Mouse (Mus musculus) ES-E14 (cell line): Measurements from ENCODE around the gene Atxn2l. TPM values are rescaled to one million over a fixed set of nuclear protein-coding genes. Genes with fewer than 3 reads are reported as not detected.

Experiments
- DNase-seq: peaks from one replicate; pipeline ENCODE4 v3.0.0-alpha.2; 2013; ENCODE audit warnings: low read depth, low spot score
- H3K27ac ChIP-seq: 2 replicates; pipeline ENCODE4 v1.5.1; 2012; ENCODE audit warnings: low read depth, mild to moderate bottlenecking, low read length, moderate library complexity, mixed read lengths; ENCODE audit not compliant: poor library complexity, insufficient read depth, severe bottlenecking
- H3K36me3 ChIP-seq: 2 replicates; pipeline ENCODE4 v1.6.1; 2012; ENCODE audit warnings: mild to moderate bottlenecking, low read length, moderate library complexity, mixed read lengths; ENCODE audit not compliant: control insufficient read depth, poor library complexity, insufficient read depth, severe bottlenecking
- H3K4me1 ChIP-seq, 2 experiments: fragments of 150-350 bp in 1 of 2; sonication (generic) in 1 of 2; 2 replicates each; pipeline ENCODE4 v1.6.1; 2012; ENCODE audit warnings: low read length in 2 of 2, mild to moderate bottlenecking in 1 of 2, mixed read lengths in 1 of 2; ENCODE audit not compliant: control insufficient read depth in 2 of 2, insufficient read depth in 2 of 2, poor library complexity in 1 of 2
- H3K4me3 ChIP-seq, 2 experiments: fragments of 150-350 bp in 1 of 2; sonication (generic) in 1 of 2; 2 replicates each; pipeline ENCODE4 v1.5.1; 2012; ENCODE audit warnings: low read length in 2 of 2, low read depth in 1 of 2, mild to moderate bottlenecking in 1 of 2, mixed read lengths in 1 of 2; ENCODE audit not compliant: insufficient read depth in 1 of 2, poor library complexity in 1 of 2, severe bottlenecking in 1 of 2
- H3K9ac ChIP-seq: 2 replicates; pipeline ENCODE4 v1.6.1; 2012; ENCODE audit warnings: low read depth, mild to moderate bottlenecking, low read length, mixed read lengths; ENCODE audit not compliant: poor library complexity, insufficient read depth, severe bottlenecking
- H3K9me3 ChIP-seq: fragments of 150-350 bp; sonication (generic); 2 replicates; pipeline ENCODE4 v1.6.1; 2012; ENCODE audit warnings: low read depth, mild to moderate bottlenecking, low read length; ENCODE audit not compliant: control insufficient read depth, insufficient read depth
- CHD2 ChIP-seq: IDR thresholded peaks from 2 replicates; pipeline ENCODE4 v1.6.1; 2014; ENCODE audit warnings: mild to moderate bottlenecking, low read depth, low read length, inconsistent platforms
- HCFC1 ChIP-seq: IDR thresholded peaks from 2 replicates; pipeline ENCODE4 v1.6.1; 2012; ENCODE audit warnings: low read length, inconsistent platforms, borderline replicate concordance; ENCODE audit not compliant: insufficient read depth
- MAFK ChIP-seq: IDR thresholded peaks from 2 replicates; pipeline ENCODE4 v1.6.1; 2014; ENCODE audit warnings: mild to moderate bottlenecking, low read depth, low read length, inconsistent platforms; ENCODE audit not compliant: insufficient read depth
- ZC3H11A ChIP-seq: IDR thresholded peaks from 2 replicates; pipeline ENCODE4 v1.6.1; 2012; ENCODE audit warnings: low read depth, mild to moderate bottlenecking, inconsistent platforms, low read length, borderline replicate concordance
- ZNF384 ChIP-seq: IDR thresholded peaks from 2 replicates; pipeline ENCODE4 v1.6.1; 2012; ENCODE audit warnings: low read depth, low read length, inconsistent platforms
- in situ Hi-C, 2 experiments: fragments of 600-800 bp; cut with MboI; formaldehyde crosslinking; loops; one replicate each; pipeline ENCODE4 v1.15.1; 2025; ENCODE audit warnings: low sequenced_read_pairs in 2 of 2, inconsistent platforms in 1 of 2; ENCODE audit not compliant: unreplicated experiment in 2 of 2
- total RNA-seq: library from RNA; depleted of rRNA; stranded (reverse); fragments of 300-350 nt; gene quantifications from 2 replicates; pipeline ENCODE4 v1.2.3, GENCODE M21; 2012

The Atxn2l gene
- total RNA-seq, 1 experiment = 72.3 TPM

GRCm38 (mm10) chr7:126519513-126519912, 16.3 kb upstream of the Atxn2l start:
- H3K9ac ChIP-seq = no peak overlapping the region
- in situ Hi-C loops = no loop called here

DNA sequence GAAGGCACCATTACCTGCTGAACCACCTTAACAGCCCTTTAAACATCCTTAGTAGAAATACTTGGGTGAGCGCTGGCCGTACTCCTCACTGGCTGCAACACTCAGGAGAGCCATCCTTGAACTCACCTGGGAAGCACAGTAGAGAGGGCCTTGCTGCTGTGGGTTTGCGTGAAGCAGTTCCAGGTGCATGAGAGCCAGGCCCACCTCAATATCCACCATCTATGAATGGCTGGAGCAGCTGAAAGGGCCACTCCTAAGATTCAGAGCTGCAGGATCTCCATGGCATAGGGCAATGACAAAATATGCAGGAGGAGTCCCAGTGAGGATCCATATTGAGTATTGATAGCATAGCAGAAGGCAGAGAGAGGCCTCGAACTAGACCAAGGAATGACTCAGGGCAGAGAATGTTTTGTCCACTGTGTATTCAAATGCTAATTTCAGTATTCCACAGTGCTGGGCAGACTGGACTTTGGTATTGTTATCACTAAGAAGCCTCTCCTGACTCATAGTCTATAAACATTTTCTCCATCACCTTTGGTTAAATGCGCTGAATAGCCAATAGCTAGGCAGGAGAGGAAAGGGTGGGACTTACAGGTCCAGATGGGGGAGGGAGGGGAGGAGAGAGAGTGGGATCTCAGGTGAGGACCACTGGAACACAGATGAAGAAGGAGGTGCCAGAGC, 15.2 kb upstream of the Atxn2l start:
- Histone ChIP-seq H3K4me3 (no peak overlapping the region), H3K9me3 (no peaks in the 10 kb centered on the region), H3K27ac (no peak overlapping the region), H3K36me3 (no peaks in the 10 kb centered on the region), H3K9ac (no peak overlapping the region), H3K4me1 (peaks cover 0 to 8% of the 10 kb centered on the region in 2 experiments; a peak in 3 of 4 replicates)
- in situ Hi-C loops = no loop called here
- DNase-seq = no peak
- TF ChIP-seq HCFC1 (no peak), CHD2 (no peak), ZC3H11A (no peak), ZNF384 (no peak), MAFK (no peak)

More at GRCm38 (mm10) chr7:126519513-126519912, 16.3 kb upstream of the Atxn2l start:
- Histone ChIP-seq H3K4me1 (peaks cover 0 to 8% of the 10 kb centered on the region in 2 experiments; a peak in 3 of 4 replicates), H3K9me3 (no peaks in the 10 kb centered on the region), H3K4me3 (no peak overlapping the region), H3K36me3 (no peaks in the 10 kb centered on the region), H3K27ac (no peak overlapping the region)
- TF ChIP-seq ZNF384 (no peak), HCFC1 (no peak), ZC3H11A (no peak), MAFK (no peak), CHD2 (no peak)
- DNase-seq = no peak

DNA sequence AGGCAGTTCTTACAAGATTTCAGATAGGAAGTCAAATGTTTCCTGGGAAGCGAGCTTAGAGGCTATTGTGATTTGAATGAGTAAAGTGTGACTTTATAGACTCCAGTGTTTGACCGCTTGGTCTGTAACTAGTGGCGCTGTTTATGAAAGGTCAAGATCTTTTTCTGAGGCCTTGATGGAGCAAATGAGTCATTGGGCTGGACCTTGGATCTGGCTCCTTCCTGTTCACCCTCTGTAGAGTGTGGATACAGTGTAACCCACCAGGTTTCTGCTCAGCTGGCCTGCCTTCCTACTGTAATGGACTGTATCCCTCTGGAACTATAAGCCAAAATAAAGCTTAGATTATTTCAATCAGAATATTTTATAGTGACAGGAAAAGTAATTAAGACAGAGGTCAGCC, 8.1 kb upstream of the Atxn2l start:
- H3K4me3 ChIP-seq = no peak overlapping the region
- no peak overlapping the region for H3K27ac ChIP-seq
- H3K9ac ChIP-seq = no peak overlapping the region
- TF ChIP-seq ZC3H11A (no peak), HCFC1 (no peak), ZNF384 (no peak), MAFK (no peak), CHD2 (no peak)
- no peaks in the 10 kb centered on the region for H3K9me3 ChIP-seq
- no peaks in the 10 kb centered on the region for H3K36me3 ChIP-seq
- H3K4me1 ChIP-seq = no peaks in the 10 kb centered on the region; a peak in 1 of 4 replicates
- in situ Hi-C loops = no loop called here
- DNase-seq = no peak

GRCm38 (mm10) chr7:126507126-126507778, 4.0 kb upstream of the Atxn2l start:
- Histone ChIP-seq H3K27ac (no peak overlapping the region), H3K4me1 (peaks cover 0 to 3% of the 10 kb centered on the region in 2 experiments; a peak in 1 of 4 replicates), H3K9ac (no peak overlapping the region), H3K4me3 (no peak overlapping the region), H3K36me3 (no peaks in the 10 kb centered on the region), H3K9me3 (no peaks in the 10 kb centered on the region)
- no peak for DNase-seq
- TF ChIP-seq CHD2 (no peak), ZNF384 (no peak), MAFK (no peak), ZC3H11A (no peak), HCFC1 (no peak)
- in situ Hi-C loops = no loop called here
